Mouse (Mus musculus): Measurements from ENCODE around the gene Iqcm.

GRCm38 (mm10) chr8:75448394-75448793, at the start of gene Iqcm:
- no peak for TF ChIP-seq CTCF (IDR thresholded peaks at IDR 0.05; ENCODE audit: borderline replicate concordance, control insufficient read depth, extremely low read depth, insufficient read depth, low read length, poor library complexity)
- no peak for TF ChIP-seq POLR2A (IDR thresholded peaks at IDR 0.05; ENCODE audit: control insufficient read depth, extremely low read depth, insufficient read depth, low read length, poor library complexity)
